Mouse (Mus musculus) CH12.LX (cell line): Measurements from ENCODE around the gene Btbd2. TPM values are rescaled to one million over a fixed set of nuclear protein-coding genes. Genes with fewer than 3 reads are reported as not detected.
A peak's percentile ranks its signal among the peaks of the same experiment; 100 is the strongest.

Source experiments
- DNase-seq: peaks from one replicate; pipeline ENCODE4 v3.0.0-alpha.2; 2013; ENCODE audit errors: extremely low read depth
- H3K27ac ChIP-seq: 2 replicates; pipeline ENCODE4 v1.5.1; 2012; ENCODE audit warnings: low read depth, mild to moderate bottlenecking, control low read depth, moderate library complexity; ENCODE audit not compliant: insufficient read depth
- H3K27me3 ChIP-seq: replicated peaks from 2 replicates; pipeline ENCODE3; 2012; ENCODE audit warnings: inconsistent platforms
- H3K36me3 ChIP-seq, 2 experiments: replicated peaks in 1 of 2; 2 replicates each; pipeline versions ENCODE3 to v1.6.1; 2012; ENCODE audit warnings: inconsistent platforms in 1 of 2, low read length in 1 of 2, mild to moderate bottlenecking in 1 of 2, mixed read lengths in 1 of 2, moderate library complexity in 1 of 2; ENCODE audit not compliant: control insufficient read depth in 1 of 2, insufficient read depth in 1 of 2
- H3K4me1 ChIP-seq, 2 experiments: 2 replicates each; pipeline ENCODE4 v1.6.1; 2012; ENCODE audit warnings: inconsistent platforms in 1 of 2, moderate library complexity in 1 of 2; ENCODE audit not compliant: insufficient read depth in 2 of 2, control insufficient read depth in 1 of 2
- H3K4me2 ChIP-seq: 2 replicates; pipeline ENCODE4 v1.6.1; 2012; ENCODE audit warnings: low read depth, mild to moderate bottlenecking, control low read depth; ENCODE audit not compliant: poor library complexity, insufficient read depth, severe bottlenecking
- H3K4me3 ChIP-seq, 3 experiments: fragments of 150-350 bp in 1 of 3; sonication (generic) in 1 of 3; replicated peaks in 1 of 3; 2 replicates each; pipeline versions ENCODE3 to v1.5.1; 2011 to 2012; ENCODE audit warnings: low read depth in 2 of 3, low read length in 2 of 3, mild to moderate bottlenecking in 2 of 3, moderate library complexity in 2 of 3, control low read depth in 1 of 3, improper control_type of control experiment in 1 of 3, inconsistent platforms in 1 of 3, mixed read lengths in 1 of 3; ENCODE audit not compliant: poor library complexity in 1 of 3
- H3K79me2 ChIP-seq: replicated peaks from 2 replicates; pipeline ENCODE4 v1.6.1; 2012; ENCODE audit warnings: mild to moderate bottlenecking, moderate library complexity; ENCODE audit not compliant: control insufficient read depth, poor library complexity, insufficient read depth, severe bottlenecking; ENCODE audit errors: extremely low read depth
- H3K9ac ChIP-seq: 2 replicates; pipeline ENCODE4 v1.6.1; 2012; ENCODE audit warnings: low read depth, mild to moderate bottlenecking, control low read depth, moderate library complexity; ENCODE audit not compliant: insufficient read depth
- H3K9me3 ChIP-seq: replicated peaks from 2 replicates; pipeline ENCODE3; 2012; ENCODE audit warnings: low read length, inconsistent platforms, mixed read lengths
- BHLHE40 ChIP-seq: IDR thresholded peaks from 2 replicates; pipeline ENCODE4 v1.6.1; 2011; ENCODE audit warnings: mild to moderate bottlenecking, low read depth, low read length, improper control_type of control experiment
- ELF1 ChIP-seq: IDR thresholded peaks from 2 replicates; pipeline ENCODE4 v1.6.1; 2014; ENCODE audit warnings: low read depth, mild to moderate bottlenecking, inconsistent platforms, low read length, improper control_type of control experiment
- EP300 ChIP-seq: IDR thresholded peaks from 2 replicates; pipeline ENCODE4 v1.6.1; 2011; ENCODE audit warnings: low read length, improper control_type of control experiment
- HCFC1 ChIP-seq: IDR thresholded peaks from 2 replicates; pipeline ENCODE4 v1.6.1; 2012; ENCODE audit warnings: low read depth, mild to moderate bottlenecking, inconsistent platforms, low read length, improper control_type of control experiment
- JUND ChIP-seq: conservative IDR thresholded peaks from 2 replicates; pipeline ENCODE4 v1.6.1; 2011; ENCODE audit warnings: low read depth, low read length, improper control_type of control experiment
- MAX ChIP-seq: IDR thresholded peaks from 2 replicates; pipeline ENCODE4 v1.6.1; 2011; ENCODE audit warnings: low read length, improper control_type of control experiment
- MAZ ChIP-seq: IDR thresholded peaks from 2 replicates; pipeline ENCODE4 v1.6.1; 2012; ENCODE audit warnings: low read depth, mild to moderate bottlenecking, inconsistent platforms, low read length, improper control_type of control experiment, moderate library complexity
- MXI1 ChIP-seq: IDR thresholded peaks from 2 replicates; pipeline ENCODE4 v1.6.1; 2011; ENCODE audit warnings: mild to moderate bottlenecking, low read depth, low read length, improper control_type of control experiment
- MYC ChIP-seq: IDR thresholded peaks from 2 replicates; pipeline ENCODE4 v1.6.1; 2011; ENCODE audit warnings: low read depth, mild to moderate bottlenecking, improper control_type of control experiment, low read length
- NRF1 ChIP-seq: IDR thresholded peaks from 2 replicates; pipeline ENCODE4 v1.6.1; 2014; ENCODE audit warnings: low read depth, mild to moderate bottlenecking, inconsistent platforms, low read length, improper control_type of control experiment, moderate library complexity
- PAX5 ChIP-seq: IDR thresholded peaks from 2 replicates; pipeline ENCODE4 v1.6.1; 2012; ENCODE audit warnings: low read length, inconsistent platforms, mixed read lengths
- POLR2A ChIP-seq: IDR thresholded peaks from 2 replicates; pipeline ENCODE4 v1.6.1; 2011; ENCODE audit warnings: low read depth, mild to moderate bottlenecking, improper control_type of control experiment, low read length
- POLR2AphosphoS2 ChIP-seq: IDR thresholded peaks from 2 replicates; pipeline ENCODE4 v1.6.1; 2011; ENCODE audit warnings: low read depth, low read length, improper control_type of control experiment
- SIN3A ChIP-seq: IDR thresholded peaks from 2 replicates; pipeline ENCODE4 v1.6.1; 2012; ENCODE audit warnings: low read length, improper control_type of control experiment, inconsistent platforms
- TCF12 ChIP-seq: IDR thresholded peaks from 2 replicates; pipeline ENCODE4 v1.6.1; 2014; ENCODE audit warnings: low read depth, mild to moderate bottlenecking, inconsistent platforms, low read length, improper control_type of control experiment
- USF1 ChIP-seq: IDR thresholded peaks from 2 replicates; pipeline ENCODE4 v1.6.1; 2014; ENCODE audit warnings: low read depth, mild to moderate bottlenecking, inconsistent platforms, low read length, improper control_type of control experiment
- ZKSCAN1 ChIP-seq: IDR thresholded peaks from 2 replicates; pipeline ENCODE4 v1.6.1; 2012; ENCODE audit warnings: low read depth, inconsistent platforms, low read length, improper control_type of control experiment, borderline replicate concordance
- ZNF384 ChIP-seq: IDR thresholded peaks from 2 replicates; pipeline ENCODE4 v1.6.1; 2012; ENCODE audit warnings: low read depth, low read length, improper control_type of control experiment, inconsistent platforms
- dilution Hi-C: fragments of 300-500 bp; cut with MboI; formaldehyde crosslinking; loops from 2 replicates; pipeline ENCODE4 v1.14.3; 2020; ENCODE audit warnings: low sequenced_read_pairs; ENCODE audit not compliant: extremely low pct_unique_long_range_greater_than_20kb, extremely low pct_ligation_motif_present
- in situ Hi-C: fragments of 300-500 bp; cut with MboI; formaldehyde crosslinking; loops from 3 replicates; pipeline ENCODE4 v1.14.3; 2019; ENCODE audit warnings: low sequenced_read_pairs, low pct_ligation_motif_present, low pct_unique_long_range_greater_than_20kb, mixed read lengths
- polyA plus RNA-seq: library from polyadenylated mRNA; unstranded; fragments of >175 nt; gene quantifications from 2 replicates; pipeline ENCODE4 v1.2.1, GENCODE M21; 2012; ENCODE audit warnings: low read depth; ENCODE audit not compliant: insufficient read length
- total RNA-seq, 2 experiments: library from RNA; depleted of rRNA; stranded (reverse); fragments of 300-350 nt in 1 of 2; fragments of >200 nt in 1 of 2; gene quantifications; 2 replicates each; pipeline ENCODE4 v1.2.3; 2012 to 2014

Btbd2 gene
- total and polyA plus RNA-seq, 3 experiments, result 11.1 to 26.2 (median 19.4) TPM

- dilution Hi-C loops, result no loop called here
- TF ChIP-seq BHLHE40 (no peak), EP300 (no peak)
- TF ChIP-seq, all 38 proteins: peak for 0
- peak overlapping the region; percentile 78 to 85 (median 78) for H3K4me3 ChIP-seq
Measured at GRCm38 (mm10) chr10:80703643-80704042, 46.8 kb upstream of the Btbd2 start.

GRCm38 (mm10) chr10:80702536-80703390 is 45.9 kb upstream of the Btbd2 start:
- dilution Hi-C loops, result no loop called here

More at GRCm38 (mm10) chr10:80703643-80704042, 46.8 kb upstream of the Btbd2 start:
- Histone ChIP-seq H3K36me3 (peaks cover 32 to 50% of the 10 kb centered on the region in 2 experiments), H3K27me3 (no peaks in the 10 kb centered on the region), H3K4me1 (peaks cover 15 to 34% of the 10 kb centered on the region in 2 experiments), H3K9ac (peak overlapping the region; percentile 81; the same call in 1 of the 2 replicates), H3K79me2 (peaks cover 14% of the 10 kb centered on the region), H3K9me3 (no peaks in the 10 kb centered on the region), H3K4me2 (peak overlapping the region; percentile 86), H3K27ac (peak overlapping the region; percentile 33; the same call in 1 of the 2 replicates)
- no peak for DNase-seq
- in situ Hi-C loops, result no loop called here

More at GRCm38 (mm10) chr10:80702536-80703390, 45.9 kb upstream of the Btbd2 start:
- TF ChIP-seq ZNF384, result peak; percentile 52; the same call in 1 of the 2 replicates
- peak; percentile 21; the same call in 1 of the 2 replicates for TF ChIP-seq POLR2A
- no peak for TF ChIP-seq PAX5
- peak; percentile 19; the same call in 1 of the 2 replicates for TF ChIP-seq MYC
- peak; percentile 42; the same call in 1 of the 2 replicates for TF ChIP-seq MAX
- peak; percentile 93 for TF ChIP-seq SIN3A
- no peak for TF ChIP-seq MAZ
- TF ChIP-seq MXI1, result peak; percentile 94
- TF ChIP-seq HCFC1, result no peak; the same call in none of the 2 replicates
- no peak for TF ChIP-seq POLR2AphosphoS2
- no peak for TF ChIP-seq ZKSCAN1
- peak; percentile 19; the same call in 1 of the 2 replicates for TF ChIP-seq BHLHE40
- peak; percentile 28; the same call in 1 of the 2 replicates for TF ChIP-seq ELF1
- no peak; the same call in 1 of the 2 replicates for TF ChIP-seq TCF12
- no peak for TF ChIP-seq JUND
- TF ChIP-seq USF1, result no peak
- TF ChIP-seq NRF1, result peak; percentile 60
- peak; percentile 92 for DNase-seq
- in situ Hi-C loops, result no loop called here
- H3K4me3 ChIP-seq, result peak overlapping the region; percentile 78 to 85 (median 78)
- H3K4me2 ChIP-seq, result peak overlapping the region; percentile 86
- peaks cover 23% of the 10 kb centered on the region for H3K79me2 ChIP-seq
- peak overlapping the region; percentile 81 for H3K9ac ChIP-seq
- peaks cover 24 to 43% of the 10 kb centered on the region in 2 experiments for H3K4me1 ChIP-seq
- H3K27me3 ChIP-seq, result no peaks in the 10 kb centered on the region
- H3K36me3 ChIP-seq, result peaks cover 23 to 50% of the 10 kb centered on the region in 2 experiments
- no peaks in the 10 kb centered on the region for H3K9me3 ChIP-seq
- peak overlapping the region; percentile 61 for H3K27ac ChIP-seq
